Mouse (Mus musculus) G1E (cell line): Measurements from ENCODE around the gene Vsig2.

ENCODE experiments used
- CTCF ChIP-seq: IDR thresholded peaks from 2 replicates; pipeline ENCODE4 v1.5.1; 2012; ENCODE audit warnings: low read depth, low read length, inconsistent platforms, mixed read lengths
- GATA2 ChIP-seq: IDR thresholded peaks from 2 replicates; pipeline ENCODE4 v1.6.1; 2012; ENCODE audit warnings: low read depth, low read length, inconsistent platforms, borderline replicate concordance

- TF ChIP-seq CTCF = no peak
- no peak for TF ChIP-seq GATA2
Observed at GRCm38 (mm10) chr9:37536851-37537250, 2.2 kb upstream of the Vsig2 start.
